11 mouse cellular contexts compared by ENCODE assay signal in genomic region chr1:51584925-51585424, GRCm38 (mm10).
DNase-seq lines count a peak whose midpoint lies in the region; ATAC-seq and TF ChIP-seq lines count a peak whose summit lies in the region.
"Had no signal": no experiment of that assay in that cellular context is flagged by ENCODE, and none has a peak within 500 bp of the region (broad histone marks: within the 10 kb centered on the region; RNA-seq: fewer than 3 reads in every experiment).

No protein-coding gene starts in this region.

- H3K9ac ChIP-seq in lung, postnatal 0 days (replicated peaks; ENCODE audit: low read depth) = no peak overlapping the region
- no peak overlapping the region for H3K9ac ChIP-seq in intestine, embryonic 15.5 days

- H3K4me2 ChIP-seq in lung, postnatal 0 days (replicated peaks; ENCODE audit: low read depth, low read length) = no peak overlapping the region
- H3K4me2 ChIP-seq in intestine, embryonic 15.5 days (replicated peaks) = no peak overlapping the region

- WGBS in bone marrow, adult 2 months = 2% methylated on average over 3 of the region's 3 CpGs
- WGBS in lung, postnatal 0 days = 32% methylated on average over 3 of the region's 3 CpGs
- 21% methylated on average over 3 of the region's 3 CpGs for WGBS in intestine, embryonic 15.5 days

- no peak for TF ChIP-seq POLR2A in bone marrow, adult 2 months (IDR thresholded peaks at IDR 0.05; ENCODE audit: borderline replicate concordance, control insufficient read depth, low read depth, low read length)

- no peaks in the 10 kb centered on the region for H3K9me3 ChIP-seq in lung, postnatal 0 days (ENCODE audit: low read length)
- H3K9me3 ChIP-seq in intestine, embryonic 15.5 days = no peaks in the 10 kb centered on the region

- ATAC-seq in lung, postnatal 0 days = peak; percentile 56
- no peak for ATAC-seq in intestine, embryonic 15.5 days
- ATAC-seq: forebrain, embryonic 14.5 days had no signal

- H3K27ac ChIP-seq in bone marrow, adult 2 months (ENCODE audit: control insufficient read depth, insufficient read depth, low read depth, low read length, poor library complexity) = peak overlapping the region; percentile 85; the same call in 1 of the 2 replicates
- no peak overlapping the region for H3K27ac ChIP-seq in lung, postnatal 0 days (ENCODE audit: low read length)
- H3K27ac ChIP-seq in intestine, embryonic 15.5 days = no peak overlapping the region
- no peak overlapping the region for H3K27ac ChIP-seq in left cerebral cortex, adult 2 months
- H3K27ac ChIP-seq in layer of hippocampus, adult 2 months = no peak overlapping the region

- H3K36me3 ChIP-seq in lung, postnatal 0 days (ENCODE audit: insufficient read depth, low read length) = no peaks in the 10 kb centered on the region
- no peaks in the 10 kb centered on the region for H3K36me3 ChIP-seq in intestine, embryonic 15.5 days

- TF ChIP-seq CTCF in bone marrow, adult 2 months (IDR thresholded peaks at IDR 0.05; ENCODE audit: control insufficient read depth, insufficient read depth, low read length) = no peak
- no peak for TF ChIP-seq CTCF in lung, postnatal 0 days (IDR thresholded peaks at IDR 0.05)
- TF ChIP-seq CTCF in left cerebral cortex, adult 2 months (IDR thresholded peaks at IDR 0.05) = no peak
- TF ChIP-seq CTCF in layer of hippocampus, adult 2 months (conservative IDR thresholded peaks at IDR 0.05) = no peak

- H3K4me3 ChIP-seq in bone marrow, adult 2 months (replicated peaks; ENCODE audit: control insufficient read depth, low read depth, low read length) = no peak overlapping the region
- no peak overlapping the region for H3K4me3 ChIP-seq in lung, postnatal 0 days (ENCODE audit: low read depth, low read length)
- no peak overlapping the region for H3K4me3 ChIP-seq in intestine, embryonic 15.5 days (replicated peaks)
- H3K4me3 ChIP-seq in left cerebral cortex, adult 2 months = no peak overlapping the region
- no peak overlapping the region for H3K4me3 ChIP-seq in layer of hippocampus, adult 2 months

- peak; percentile 14 to 21 for DNase-seq in lung, adult 18-20 months
- DNase-seq in lung, postnatal 14 days = no peak
- peak; percentile 58 for DNase-seq in lung, postnatal 0 days (ENCODE audit: low spot score)
- DNase-seq in thymus, postnatal 14 days = peak; percentile 78
- no peak for DNase-seq in left cerebral cortex, adult 2 months (ENCODE audit: extremely low spot score in 1 of 2, low spot score in 2 of 2)
- DNase-seq in layer of hippocampus, adult 2 months (ENCODE audit: low spot score in 2 of 2) = no peak
- DNase-seq: adrenal gland, postnatal 36 days; kidney, adult 2 months had no signal

- H3K4me1 ChIP-seq in bone marrow, adult 2 months (ENCODE audit: control insufficient read depth, insufficient read depth, low read length) = peaks cover 4% of the 10 kb centered on the region; the same call in 1 of the 2 replicates
- peaks cover 6% of the 10 kb centered on the region; the same call in 1 of the 2 replicates for H3K4me1 ChIP-seq in lung, postnatal 0 days (ENCODE audit: insufficient read depth, low read depth, low read length)
- no peaks in the 10 kb centered on the region for H3K4me1 ChIP-seq in intestine, embryonic 15.5 days (replicated peaks)

- intact Hi-C loops in left cerebral cortex, adult 2 months (cut with DNase I) = no loop called here

- no peaks in the 10 kb centered on the region for H3K27me3 ChIP-seq in lung, postnatal 0 days (replicated peaks; ENCODE audit: insufficient read depth, low read length)
- H3K27me3 ChIP-seq in intestine, embryonic 15.5 days (replicated peaks) = no peaks in the 10 kb centered on the region

- TF ChIP-seq EP300 in lung, postnatal 0 days (IDR thresholded peaks at IDR 0.05) = no peak

Comparison
In these comparisons a context has a peak if more than half of its experiments do, and no peak if none do; other contexts are left out.
1. DNase-seq: peak in lung, adult 18-20 months (2 of 2), lung, postnatal 0 days (single experiment) and thymus, postnatal 14 days (single experiment); none in lung, postnatal 14 days (single experiment), left cerebral cortex, adult 2 months (0 of 2) and layer of hippocampus, adult 2 months (0 of 2).